Mouse (Mus musculus) intestine, postnatal 0 days (tissue): ENCODE measurements at regions not wholly inside any gene's neighbourhood (a gene's known extent, or its start where the extent isn't known, plus 50 kb on each side); places are given as distances from the start of the nearest gene placed in this dataset.

Experiments
- ATAC-seq: fragments of 200-750 bp; cut with Nextera tagmentation; 2 replicates; pipeline ENCODE4 v1.8.0; 2017; ENCODE audit warnings: mild to moderate bottlenecking, moderate TSS enrichment, moderate library complexity
- H3K27ac ChIP-seq: fragments of 300-500 bp; sonication (generic); 2 replicates; pipeline ENCODE4 v1.5.1; 2014; ENCODE audit warnings: mild to moderate bottlenecking, low read depth, low read length, moderate library complexity
- H3K27me3 ChIP-seq: fragments of 300-500 bp; sonication (generic); replicated peaks from 2 replicates; pipeline ENCODE4 v1.6.1; 2014; ENCODE audit warnings: low read length, mixed read lengths; ENCODE audit not compliant: control insufficient read depth, insufficient read depth
- H3K36me3 ChIP-seq: fragments of 300-500 bp; sonication (generic); 2 replicates; pipeline ENCODE4 v1.6.1; 2014; ENCODE audit warnings: mild to moderate bottlenecking, moderate library complexity; ENCODE audit not compliant: control insufficient read depth, insufficient read depth
- H3K4me1 ChIP-seq: fragments of 300-500 bp; sonication (generic); replicated peaks from 2 replicates; pipeline ENCODE4 v1.6.1; 2014; ENCODE audit warnings: antibody characterized with exemption, low read length, mixed read lengths; ENCODE audit not compliant: control insufficient read depth, insufficient read depth
- H3K4me2 ChIP-seq: fragments of 300-500 bp; sonication (generic); replicated peaks from 2 replicates; pipeline ENCODE4 v1.6.1; 2014; ENCODE audit warnings: low read depth, mild to moderate bottlenecking, moderate library complexity
- H3K4me3 ChIP-seq: fragments of 300-500 bp; sonication (generic); 2 replicates; pipeline ENCODE4 v1.5.1; 2014; ENCODE audit warnings: low read depth, low read length
- H3K9ac ChIP-seq: fragments of 300-500 bp; sonication (generic); 2 replicates; pipeline ENCODE4 v1.6.1; 2014; ENCODE audit warnings: mild to moderate bottlenecking, low read depth, low read length
- H3K9me3 ChIP-seq: fragments of 300-500 bp; sonication (generic); 2 replicates; pipeline ENCODE4 v1.6.1; 2016; ENCODE audit warnings: mixed run types; ENCODE audit not compliant: control insufficient read depth
- CTCF ChIP-seq: sonication (generic); IDR thresholded peaks from 2 replicates; pipeline ENCODE4 v1.5.1; 2016; ENCODE audit warnings: low read depth, mild to moderate bottlenecking, control low read depth, antibody characterized with exemption, moderate library complexity
- WGBS: fragments of 180-500 bp; shearing (Covaris S2); extraction: QIAGEN DNeasy Blood & Tissue Kit; methylation state at CpG from one replicate; pipeline ENCODE4 v1.1.7; 2014; 5-methylcytosine and 5-hydroxymethylcytosine counted together

- Histone ChIP-seq H3K4me1 (no peaks in the 10 kb centered on the region), H3K4me2 (no peak overlapping the region), H3K27ac (no peak overlapping the region), H3K36me3 (no peaks in the 10 kb centered on the region), H3K27me3 (no peaks in the 10 kb centered on the region), H3K9me3 (no peaks in the 10 kb centered on the region), H3K4me3 (no peak overlapping the region), H3K9ac (no peak overlapping the region)
- TF ChIP-seq CTCF = no peak
- peak; percentile 96 for ATAC-seq
- 40% methylated on average over 3 of the region's 3 CpGs for WGBS
Measured at GRCm38 (mm10) chr7:134436917-134437316, 51.5 kb upstream of the D7Ertd443e start.

- no peaks in the 10 kb centered on the region for H3K36me3 ChIP-seq
- ATAC-seq = no peak
- H3K4me3 ChIP-seq = no peak overlapping the region
- no peaks in the 10 kb centered on the region for H3K27me3 ChIP-seq
- no peak overlapping the region for H3K27ac ChIP-seq
- 84% methylated on average over 5 of the region's 5 CpGs for WGBS
- no peak for TF ChIP-seq CTCF
- no peaks in the 10 kb centered on the region for H3K9me3 ChIP-seq
- H3K9ac ChIP-seq = no peak overlapping the region
- no peak overlapping the region for H3K4me2 ChIP-seq
- H3K4me1 ChIP-seq = no peaks in the 10 kb centered on the region
Measured at GRCm38 (mm10) chr7:134439281-134439680, 53.8 kb upstream of the D7Ertd443e start.

GRCm38 (mm10) chr7:134445008-134445806 is 59.7 kb upstream of the D7Ertd443e start:
- no peaks in the 10 kb centered on the region for H3K27me3 ChIP-seq
- no peaks in the 10 kb centered on the region for H3K4me1 ChIP-seq
- H3K4me2 ChIP-seq = no peak overlapping the region
- no peak overlapping the region for H3K27ac ChIP-seq
- no peak for ATAC-seq
- WGBS = 72% methylated on average over 8 of the region's 8 CpGs
- H3K4me3 ChIP-seq = no peak overlapping the region
- H3K36me3 ChIP-seq = no peaks in the 10 kb centered on the region
- no peaks in the 10 kb centered on the region for H3K9me3 ChIP-seq
- no peak overlapping the region for H3K9ac ChIP-seq
- TF ChIP-seq CTCF = no peak

GRCm38 (mm10) chr7:134447648-134448202 is 62.3 kb upstream of the D7Ertd443e start:
- peak; percentile 91 for ATAC-seq
- Histone ChIP-seq H3K9ac (no peak overlapping the region), H3K36me3 (no peaks in the 10 kb centered on the region), H3K4me3 (no peak overlapping the region), H3K4me1 (no peaks in the 10 kb centered on the region), H3K4me2 (no peak overlapping the region), H3K27me3 (no peaks in the 10 kb centered on the region), H3K9me3 (no peaks in the 10 kb centered on the region), H3K27ac (no peak overlapping the region; the same call in 1 of the 2 replicates)
- no peak for TF ChIP-seq CTCF

GRCm38 (mm10) chr7:134448831-134449230 is 63.4 kb upstream of the D7Ertd443e start:
- Histone ChIP-seq H3K9me3 (no peaks in the 10 kb centered on the region), H3K9ac (no peak overlapping the region), H3K36me3 (no peaks in the 10 kb centered on the region), H3K27me3 (no peaks in the 10 kb centered on the region), H3K27ac (no peak overlapping the region), H3K4me2 (no peak overlapping the region), H3K4me1 (no peaks in the 10 kb centered on the region), H3K4me3 (no peak overlapping the region)
- no peak for TF ChIP-seq CTCF
- 75% methylated on average over 2 of the region's 2 CpGs for WGBS
- no peak for ATAC-seq

GRCm38 (mm10) chr7:134462677-134463076 is 77.2 kb upstream of the D7Ertd443e start:
- H3K27me3 ChIP-seq = no peaks in the 10 kb centered on the region
- no peak for ATAC-seq
- no peak overlapping the region for H3K27ac ChIP-seq
- H3K9me3 ChIP-seq = no peaks in the 10 kb centered on the region
- no peak for TF ChIP-seq CTCF
- H3K9ac ChIP-seq = no peak overlapping the region
- no peaks in the 10 kb centered on the region for H3K4me1 ChIP-seq
- WGBS = 79% methylated on average over 3 of the region's 3 CpGs
- no peak overlapping the region for H3K4me3 ChIP-seq
- no peaks in the 10 kb centered on the region for H3K36me3 ChIP-seq
- no peak overlapping the region for H3K4me2 ChIP-seq
